Mouse (Mus musculus) liver, adult 10 weeks (tissue): Measurements from ENCODE around the gene Marco. TPM values are rescaled to one million over a fixed set of nuclear protein-coding genes. Genes with fewer than 3 reads are reported as not detected.

Source experiments
- polyA plus RNA-seq: library from polyadenylated mRNA; stranded (reverse); fragments of 350-450 nt; fragmentation: Illumina TruSeq; extraction: RNeasy Lipid Tissue Mini Kit (QIAGEN cat#74804); gene quantifications from one replicate; pipeline ENCODE4 v1.2.3, GENCODE M21; 2014; ENCODE audit warnings: low read depth, low replicate concordance

Gene Marco
- 1.2 TPM for polyA plus RNA-seq

DNA sequence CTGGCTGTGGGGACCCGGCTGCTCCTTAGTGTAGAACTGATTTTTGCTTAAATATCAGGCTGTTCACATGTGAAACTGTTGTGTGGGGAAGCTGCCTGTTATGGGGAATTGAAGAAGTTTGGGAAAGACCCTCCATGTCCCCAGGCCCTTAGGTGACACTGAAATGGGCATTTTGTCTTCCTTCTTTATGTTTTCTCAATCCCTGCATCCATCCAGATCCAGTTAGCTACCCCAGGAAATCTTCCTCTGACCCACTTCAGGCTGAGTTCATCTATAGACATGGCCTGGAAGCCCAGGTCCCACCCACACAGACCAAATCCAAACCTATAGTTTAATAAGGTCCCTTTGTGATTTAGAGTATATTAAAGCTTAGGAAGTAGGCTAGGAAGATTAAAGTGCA lies at the start of gene Marco:
Gene Marco, minus strand, starts transcription at position 101 of the 400 bp plus-strand sequence.

Other genes starting within 250 kb of the Marco start
- gene Steap3, start 232.3 kb downstream of the Marco start, polyA plus RNA-seq: 8.4 TPM
- not detected for gene C1ql2, start 164.4 kb downstream of the Marco start, polyA plus RNA-seq
- gene En1, start 97.4 kb upstream of the Marco start, polyA plus RNA-seq: not detected